Mouse (Mus musculus) liver, embryonic 14.5 days (tissue): ENCODE results near the gene Dennd1a. TPM values are rescaled to one million over a fixed set of nuclear protein-coding genes. Genes with fewer than 3 reads are reported as not detected.

Experiments
- ATAC-seq: fragments of 200-750 bp; cut with Nextera tagmentation; 2 replicates; pipeline ENCODE4 v1.8.0; 2017; ENCODE audit warnings: moderate number of reproducible peaks, mild to moderate bottlenecking, moderate library complexity; ENCODE audit not compliant: insufficient read depth
- DNase-seq, 3 experiments: peaks; one replicate each; pipeline ENCODE4 v3.0.0-alpha.2; 2012 to 2013; ENCODE audit warnings: low read depth in 3 of 3, low spot score in 3 of 3
- H3K27ac ChIP-seq: fragments of 300-500 bp; sonication (generic); 2 replicates; pipeline ENCODE4 v1.5.1; 2014; ENCODE audit warnings: moderate library complexity, mild to moderate bottlenecking, control low read depth, inconsistent platforms
- H3K27me3 ChIP-seq: fragments of 300-500 bp; sonication (generic); 2 replicates; pipeline ENCODE4 v1.6.1; 2014; ENCODE audit warnings: mild to moderate bottlenecking, low read length, moderate library complexity; ENCODE audit not compliant: control insufficient read depth, insufficient read depth
- H3K36me3 ChIP-seq: fragments of 300-500 bp; sonication (generic); replicated peaks from 2 replicates; pipeline ENCODE4 v1.6.1; 2014; ENCODE audit warnings: low read depth; ENCODE audit not compliant: control insufficient read depth, insufficient read depth
- H3K4me1 ChIP-seq, 2 experiments: fragments of 200-500 bp in 1 of 2; fragments of 300-500 bp in 1 of 2; sonication (generic) in 1 of 2; replicated peaks; 2 replicates each; pipeline ENCODE4 v1.6.1; 2012 to 2014; ENCODE audit warnings: antibody characterized with exemption in 1 of 2, inconsistent platforms in 1 of 2, low read length in 1 of 2; ENCODE audit not compliant: control insufficient read depth in 2 of 2, insufficient read depth in 2 of 2
- H3K4me2 ChIP-seq: fragments of 300-500 bp; sonication (generic); 2 replicates; pipeline ENCODE4 v1.6.1; 2014; ENCODE audit warnings: low read depth, mild to moderate bottlenecking, control low read depth, moderate library complexity
- H3K4me3 ChIP-seq, 2 experiments: fragments of 200-500 bp in 1 of 2; fragments of 300-500 bp in 1 of 2; sonication (generic) in 1 of 2; 2 replicates each; pipeline ENCODE4 v1.5.1; 2012 to 2014; ENCODE audit warnings: low read depth in 2 of 2, low read length in 2 of 2, mild to moderate bottlenecking in 2 of 2, control low read depth in 1 of 2, inconsistent platforms in 1 of 2, moderate library complexity in 1 of 2; ENCODE audit not compliant: insufficient read depth in 1 of 2
- H3K9ac ChIP-seq: fragments of 300-500 bp; sonication (generic); replicated peaks from 2 replicates; pipeline ENCODE4 v1.6.1; 2014; ENCODE audit warnings: mild to moderate bottlenecking, control low read depth, moderate library complexity
- H3K9me3 ChIP-seq: fragments of 300-500 bp; sonication (generic); 2 replicates; pipeline ENCODE4 v1.6.1; 2016; ENCODE audit warnings: low read length, mixed read lengths; ENCODE audit not compliant: control insufficient read depth
- CTCF ChIP-seq: IDR thresholded peaks from 2 replicates; pipeline ENCODE4 v1.5.1; 2016; ENCODE audit warnings: antibody characterized with exemption, low read depth, control low read depth
- EP300 ChIP-seq: IDR thresholded peaks from 2 replicates; pipeline ENCODE4 v1.6.1; 2016; ENCODE audit warnings: antibody characterized with exemption, low read depth
- WGBS: fragments of 180-500 bp; shearing (Covaris S2); extraction: QIAGEN DNeasy Blood & Tissue Kit; methylation state at CpG from one replicate; pipeline ENCODE4 v1.1.7; 2014; ENCODE audit not compliant: insufficient replicate concordance; 5-methylcytosine and 5-hydroxymethylcytosine counted together
- polyA plus RNA-seq, 2 experiments: library from polyadenylated mRNA; depleted of rRNA in 1 of 2; stranded (reverse) in 1 of 2; unstranded in 1 of 2; fragments of >200 nt; fragmentation: Nextera tagmentation in 1 of 2; extraction: Ambion mirVana in 1 of 2; gene quantifications; 2 replicates each; pipeline versions ENCODE4 v1.2.1 to v1.2.3; 2012 to 2014

Gene Dennd1a
- polyA plus RNA-seq, 2 experiments, result 5.5 to 6.5 TPM

- no peaks in the 10 kb centered on the region for H3K36me3 ChIP-seq
- ATAC-seq (no peak), DNase-seq (no peak)
- TF ChIP-seq EP300 (no peak), CTCF (no peak)
- WGBS, result 73% methylated on average over 1 of the region's 1 CpGs
- no peaks in the 10 kb centered on the region for H3K9me3 ChIP-seq
- no peak overlapping the region for H3K27ac ChIP-seq
- H3K27me3 ChIP-seq, result no peaks in the 10 kb centered on the region
- H3K9ac ChIP-seq, result no peak overlapping the region
- peaks cover 4 to 10% of the 10 kb centered on the region in 2 experiments for H3K4me1 ChIP-seq
- no peak overlapping the region for H3K4me3 ChIP-seq
- no peak overlapping the region for H3K4me2 ChIP-seq
Measured at GRCm38 (mm10) chr2:38102674-38103073, 184.5 kb downstream of the Dennd1a start.

- no peak for DNase-seq
- no peaks in the 10 kb centered on the region for H3K27me3 ChIP-seq
- H3K27ac ChIP-seq, result no peak overlapping the region
- H3K4me3 ChIP-seq, result no peak overlapping the region
- no peak for ATAC-seq
- WGBS, result 80% methylated on average over 7 of the region's 7 CpGs
- H3K36me3 ChIP-seq, result no peaks in the 10 kb centered on the region
- H3K9me3 ChIP-seq, result no peaks in the 10 kb centered on the region
- H3K4me1 ChIP-seq, result peaks cover 5 to 12% of the 10 kb centered on the region in 2 experiments
- TF ChIP-seq CTCF (no peak), EP300 (no peak)
- H3K9ac ChIP-seq, result no peak overlapping the region
- no peak overlapping the region for H3K4me2 ChIP-seq
Measured at GRCm38 (mm10) chr2:38100289-38100688, 186.9 kb downstream of the Dennd1a start.

GRCm38 (mm10) chr2:38099120-38099773 lies 187.9 kb downstream of the Dennd1a start:
- TF ChIP-seq EP300 (no peak), CTCF (no peak)

GRCm38 (mm10) chr2:38097469-38097868 lies 189.7 kb downstream of the Dennd1a start:
- no peaks in the 10 kb centered on the region for H3K27me3 ChIP-seq
- no peak overlapping the region for H3K9ac ChIP-seq
- ATAC-seq, result no peak
- H3K27ac ChIP-seq, result no peak overlapping the region
- DNase-seq, result no peak
- H3K9me3 ChIP-seq, result no peaks in the 10 kb centered on the region
- TF ChIP-seq CTCF, result no peak
- TF ChIP-seq EP300, result no peak
- H3K4me2 ChIP-seq, result no peak overlapping the region
- no peaks in the 10 kb centered on the region for H3K36me3 ChIP-seq
- H3K4me1 ChIP-seq, result peaks cover 30 to 33% of the 10 kb centered on the region in 2 experiments
- H3K4me3 ChIP-seq, result no peak overlapping the region
- 82% methylated on average over 3 of the region's 3 CpGs for WGBS

More at GRCm38 (mm10) chr2:38099120-38099773, 187.9 kb downstream of the Dennd1a start:
- Histone ChIP-seq H3K4me2 (no peak overlapping the region), H3K4me1 (peaks cover 15 to 17% of the 10 kb centered on the region in 2 experiments), H3K9me3 (no peaks in the 10 kb centered on the region), H3K27ac (no peak overlapping the region), H3K4me3 (no peak overlapping the region), H3K27me3 (no peaks in the 10 kb centered on the region), H3K36me3 (no peaks in the 10 kb centered on the region), H3K9ac (no peak overlapping the region)
- ATAC-seq (no peak), DNase-seq (no peak)
- 73% methylated on average over 4 of the region's 4 CpGs for WGBS

GRCm38 (mm10) chr2:38096328-38096727 lies 190.9 kb downstream of the Dennd1a start:
- no peak for ATAC-seq
- Histone ChIP-seq H3K4me3 (no peak overlapping the region), H3K36me3 (no peaks in the 10 kb centered on the region), H3K9ac (no peak overlapping the region), H3K27me3 (no peaks in the 10 kb centered on the region), H3K4me1 (peaks cover 32 to 37% of the 10 kb centered on the region in 2 experiments), H3K4me2 (no peak overlapping the region), H3K9me3 (no peaks in the 10 kb centered on the region), H3K27ac (no peak overlapping the region)
- TF ChIP-seq CTCF, result no peak
- TF ChIP-seq EP300, result no peak
- DNase-seq, result no peak
